Mouse (Mus musculus): ENCODE measurements around the gene Gngt1. TPM values are rescaled to one million over a fixed set of nuclear protein-coding genes. Genes with fewer than 3 reads are reported as not detected.

Gene Gngt1
- total and polyA plus RNA-seq, 3 experiments = not detected

DNA sequence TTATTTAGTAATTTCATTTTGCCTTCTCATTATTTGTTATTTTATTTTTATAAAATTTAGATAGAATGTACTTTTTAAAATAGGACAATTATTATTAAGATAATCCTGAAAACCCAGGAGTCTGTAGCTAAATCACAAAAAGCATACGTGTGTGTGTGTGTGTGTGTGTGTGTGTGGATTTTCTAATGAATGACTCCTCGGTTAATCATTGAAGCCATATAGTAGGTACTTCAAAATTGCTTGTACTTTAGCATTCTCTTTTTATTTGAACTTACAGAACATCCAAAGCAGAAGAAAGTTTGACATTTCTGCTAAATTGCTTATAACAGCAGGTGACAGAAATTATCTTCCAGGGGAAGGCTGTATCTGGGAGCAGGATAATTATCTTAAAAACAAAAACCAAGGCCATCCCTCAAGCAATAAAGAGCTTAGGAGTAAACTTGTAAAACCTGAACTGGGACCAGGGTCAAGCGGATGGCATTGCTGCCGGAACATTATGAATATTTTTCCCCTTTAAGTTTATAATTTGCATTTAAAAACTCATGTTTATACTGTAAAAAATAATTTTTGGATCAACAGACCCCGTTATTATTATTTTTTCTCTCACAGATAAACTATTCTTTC is 10.8 kb upstream of the Gngt1 start:
- Histone ChIP-seq H3K79me2 (replicated peaks; ENCODE audit: control insufficient read depth, extremely low read depth, insufficient read depth, poor library complexity, severe bottlenecking) (no peaks in the 10 kb centered on the region), H3K9me3 (replicated peaks; ENCODE audit: low read length) (no peaks in the 10 kb centered on the region), H3K4me2 (ENCODE audit: insufficient read depth, low read depth, poor library complexity, severe bottlenecking) (no peak overlapping the region), H3K27ac (ENCODE audit: insufficient read depth, low read depth) (no peak overlapping the region), H3K27me3 (replicated peaks) (no peaks in the 10 kb centered on the region), H3K36me3 (replicated peaks in 1 of 2; ENCODE audit: control insufficient read depth in 1 of 2, insufficient read depth in 1 of 2, low read length in 1 of 2) (no peaks in the 10 kb centered on the region), H3K4me3 (replicated peaks in 1 of 3; ENCODE audit: low read depth in 2 of 3, low read length in 2 of 3, poor library complexity in 1 of 3) (no peak overlapping the region), H3K9ac (ENCODE audit: insufficient read depth, low read depth) (no peak overlapping the region), H3K4me1 (ENCODE audit: control insufficient read depth in 1 of 2, insufficient read depth in 2 of 2) (no peaks in the 10 kb centered on the region)
- dilution Hi-C loops (cut with MboI; ENCODE audit: extremely low pct_ligation_motif_present, extremely low pct_unique_long_range_greater_than_20kb, low sequenced_read_pairs) (no loop called here), in situ Hi-C loops (cut with MboI; ENCODE audit: low pct_ligation_motif_present, low pct_unique_long_range_greater_than_20kb, low sequenced_read_pairs) (no loop called here)
- DNase-seq (ENCODE audit: extremely low read depth) = no peak
- TF ChIP-seq ZNF384 (IDR thresholded peaks at IDR 0.05; ENCODE audit: low read depth, low read length) (no peak), RAD21 (IDR thresholded peaks at IDR 0.05; ENCODE audit: low read depth, low read length) (no peak), USF2 (conservative IDR thresholded peaks at IDR 0.05; ENCODE audit: low read depth, low read length) (no peak), NRF1 (IDR thresholded peaks at IDR 0.05; ENCODE audit: low read depth, low read length) (no peak), SMC3 (IDR thresholded peaks at IDR 0.05; ENCODE audit: low read depth, low read length) (no peak), ETS1 (conservative IDR thresholded peaks at IDR 0.05; ENCODE audit: low read depth, low read length) (no peak)

DNA sequence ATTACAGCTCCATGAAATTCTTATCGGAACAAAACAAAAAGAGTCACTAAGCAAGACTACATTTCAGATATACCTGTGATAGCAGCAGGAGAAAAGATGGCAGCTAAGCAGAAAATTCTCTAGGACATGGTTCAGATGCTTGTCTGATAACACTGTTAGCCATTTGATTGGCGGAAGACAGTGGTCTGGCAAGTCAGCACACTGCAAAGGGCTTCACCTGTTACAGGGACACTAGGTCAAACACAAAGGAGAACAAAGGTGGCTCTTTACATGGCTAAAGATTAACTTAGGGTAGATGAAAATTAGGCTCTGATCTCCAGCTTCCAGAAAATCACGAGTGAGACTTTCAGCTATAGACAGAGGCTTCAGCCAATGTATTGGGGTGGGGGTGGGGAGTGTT is 4.8 kb upstream of the Gngt1 start, which contains the start of gene Tfpi2:
TSS of gene Tfpi2 (minus strand) at position 170 of the 400 bp plus-strand sequence.
- TF ChIP-seq ELF1 (IDR thresholded peaks at IDR 0.05; ENCODE audit: low read depth, low read length) = no peak
- no peak for TF ChIP-seq KAT2A (IDR thresholded peaks at IDR 0.05; ENCODE audit: insufficient replicate concordance, low read length)
- TF ChIP-seq NRF1 (IDR thresholded peaks at IDR 0.05; ENCODE audit: low read depth, low read length) = no peak
- TF ChIP-seq UBTF (IDR thresholded peaks at IDR 0.05; ENCODE audit: low read depth, low read length) = no peak
- no peak for TF ChIP-seq SMC3 (IDR thresholded peaks at IDR 0.05; ENCODE audit: low read depth, low read length)
- TF ChIP-seq USF1 (IDR thresholded peaks at IDR 0.05; ENCODE audit: low read depth, low read length) = no peak
- TF ChIP-seq JUN (IDR thresholded peaks at IDR 0.05; ENCODE audit: insufficient read depth, low read depth, low read length) = no peak
- TF ChIP-seq MYC (IDR thresholded peaks at IDR 0.05; ENCODE audit: low read depth, low read length) = no peak
- no peak for TF ChIP-seq USF2 (conservative IDR thresholded peaks at IDR 0.05; ENCODE audit: low read depth, low read length)
- no peak for TF ChIP-seq ZNF384 (IDR thresholded peaks at IDR 0.05; ENCODE audit: low read depth, low read length)
- TF ChIP-seq CHD1 (IDR thresholded peaks at IDR 0.05; ENCODE audit: low read depth, low read length) = no peak
- no peak for TF ChIP-seq EP300 (IDR thresholded peaks at IDR 0.05; ENCODE audit: low read length)
- TF ChIP-seq PAX5 (IDR thresholded peaks at IDR 0.05; ENCODE audit: low read length) = no peak
- no peak for TF ChIP-seq MAZ (IDR thresholded peaks at IDR 0.05; ENCODE audit: low read depth, low read length)
- no peak for TF ChIP-seq GABPA (IDR thresholded peaks at IDR 0.05; ENCODE audit: insufficient replicate concordance, low read depth, low read length)
- TF ChIP-seq MEF2A (IDR thresholded peaks at IDR 0.05; ENCODE audit: borderline replicate concordance, low read depth, low read length) = no peak
- no peak for TF ChIP-seq ETS1 (conservative IDR thresholded peaks at IDR 0.05; ENCODE audit: low read depth, low read length)
- no peak within 1 kb of the TSS for H3K4me3 ChIP-seq (replicated peaks in 1 of 3; ENCODE audit: low read depth in 2 of 3, low read length in 2 of 3, poor library complexity in 1 of 3)
- H3K36me3 ChIP-seq (replicated peaks in 1 of 2; ENCODE audit: control insufficient read depth in 1 of 2, insufficient read depth in 1 of 2, low read length in 1 of 2) = no peaks in the 10 kb centered on the region
- dilution Hi-C loops (cut with MboI; ENCODE audit: extremely low pct_ligation_motif_present, extremely low pct_unique_long_range_greater_than_20kb, low sequenced_read_pairs) (no loop called here), in situ Hi-C loops (cut with MboI; ENCODE audit: low pct_ligation_motif_present, low pct_unique_long_range_greater_than_20kb, low sequenced_read_pairs) (no loop called here)
- no peaks in the 10 kb centered on the region for H3K27me3 ChIP-seq (replicated peaks)
- H3K4me2 ChIP-seq (ENCODE audit: insufficient read depth, low read depth, poor library complexity, severe bottlenecking) = no peak within 1 kb of the TSS
- H3K27ac ChIP-seq (ENCODE audit: insufficient read depth, low read depth) = no peak within 1 kb of the TSS
- no peaks in the 10 kb centered on the region for H3K79me2 ChIP-seq (replicated peaks; ENCODE audit: control insufficient read depth, extremely low read depth, insufficient read depth, poor library complexity, severe bottlenecking)
- no peak for DNase-seq (ENCODE audit: extremely low read depth)
- no peaks in the 10 kb centered on the region for H3K9me3 ChIP-seq (replicated peaks; ENCODE audit: low read length)
- peaks cover 0 to 7% of the 10 kb centered on the region in 2 experiments; a peak in 1 of 4 replicates for H3K4me1 ChIP-seq (ENCODE audit: control insufficient read depth in 1 of 2, insufficient read depth in 2 of 2)
- H3K9ac ChIP-seq (ENCODE audit: insufficient read depth, low read depth) = no peak within 1 kb of the TSS

Data from CH12.LX (cell line).